Mouse (Mus musculus): ENCODE results near the gene Insl6.

DNA sequence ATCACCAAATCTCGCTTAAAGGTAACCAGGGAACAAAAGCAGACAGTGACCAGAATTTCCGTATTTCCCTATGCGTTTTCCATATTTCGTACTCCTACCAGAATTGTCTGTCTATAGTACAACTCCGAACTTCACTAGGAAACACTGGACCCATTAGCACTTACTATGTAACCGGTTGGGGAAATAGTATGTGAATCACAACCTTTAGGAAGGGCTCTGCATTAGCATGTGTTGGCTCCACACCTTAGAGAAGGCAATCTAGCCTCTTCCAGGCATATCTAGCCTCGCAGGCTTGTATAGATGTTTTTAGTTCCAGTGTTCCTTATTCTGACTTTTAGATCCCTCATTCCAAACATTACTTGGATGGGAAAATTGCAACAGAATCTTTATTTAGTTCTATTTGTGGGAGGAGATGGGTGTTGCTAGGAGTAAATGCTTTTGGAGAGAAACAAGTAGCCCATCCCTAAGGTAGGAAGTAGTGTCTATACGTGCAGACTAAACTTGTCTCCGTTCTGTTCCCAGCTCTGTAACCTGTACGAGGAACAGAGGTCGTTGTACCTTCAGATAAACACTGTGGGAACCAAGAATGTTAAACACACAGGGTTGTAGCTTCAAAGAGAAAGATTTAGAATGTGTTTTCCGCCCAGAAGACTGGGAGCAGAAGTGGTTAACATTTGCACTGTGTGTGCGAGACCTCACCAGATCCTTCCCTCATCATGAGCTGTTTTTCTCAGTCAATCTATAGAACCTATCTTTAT lies 37.2 kb upstream of the Insl6 start:
- TF ChIP-seq CTCF (IDR thresholded peaks at IDR 0.05; ENCODE audit: low read depth) (no peak), EP300 (IDR thresholded peaks at IDR 0.05; ENCODE audit: low read depth) (no peak)
